Mouse (Mus musculus): Measurements from ENCODE around the gene Chmp3. TPM values are rescaled to one million over a fixed set of nuclear protein-coding genes. Genes with fewer than 3 reads are reported as not detected.

Gene Chmp3
- 32.8 and 34.9 TPM in 2 replicates for polyA plus RNA-seq (2015; fragmentation: Nextera tagmentation; extraction: Ambion mirVana)

GRCm38 (mm10) chr6:71543686-71544499, at the start of gene Chmp3:
Chmp3 (plus strand) TSS chr6:71543797.
- H3K27me3 ChIP-seq (ENCODE audit: insufficient read depth, low read length): no peaks in the 10 kb centered on the region
- 2% methylated on average over 55 of the region's 59 CpGs for WGBS (ENCODE audit: insufficient replicate concordance)
- no peaks in the 10 kb centered on the region for H3K9me3 ChIP-seq (ENCODE audit: low read length)
- peak within 1 kb of the TSS; percentile 97 for H3K27ac ChIP-seq (ENCODE audit: low read depth)
- DNase-seq (peak; percentile 97), ATAC-seq (peak; percentile 98)
- peak within 1 kb of the TSS; percentile 97 for H3K9ac ChIP-seq (replicated peaks)
- H3K4me2 ChIP-seq (ENCODE audit: low read depth, low read length): peak within 1 kb of the TSS; percentile 72
- H3K36me3 ChIP-seq (replicated peaks; ENCODE audit: insufficient read depth, low read length): no peaks in the 10 kb centered on the region
- H3K4me1 ChIP-seq (ENCODE audit: insufficient read depth): peaks cover 3% of the 10 kb centered on the region; the same call in 1 of the 2 replicates
- TF ChIP-seq EP300 (IDR thresholded peaks at IDR 0.05; ENCODE audit: low read depth): peak; percentile 37; the same call in 1 of the 2 replicates
- no peak for TF ChIP-seq CTCF (IDR thresholded peaks at IDR 0.05; ENCODE audit: low read depth)
- H3K4me3 ChIP-seq (ENCODE audit: low read depth, low read length): peak within 1 kb of the TSS; percentile 79

- peak overlapping the region; percentile 99 for H3K9ac ChIP-seq (replicated peaks)
- H3K27me3 ChIP-seq (ENCODE audit: insufficient read depth, low read length): no peaks in the 10 kb centered on the region
- ATAC-seq (peak; percentile 28), DNase-seq (peak; percentile 64)
- under 1% methylated on average over 37 of the region's 46 CpGs for WGBS (ENCODE audit: insufficient replicate concordance)
- peaks cover 10% of the 10 kb centered on the region for H3K4me1 ChIP-seq (ENCODE audit: insufficient read depth)
- H3K27ac ChIP-seq (ENCODE audit: low read depth): peak overlapping the region; percentile 100
- no peaks in the 10 kb centered on the region for H3K9me3 ChIP-seq (ENCODE audit: low read length)
- peaks cover 15% of the 10 kb centered on the region for H3K36me3 ChIP-seq (replicated peaks; ENCODE audit: insufficient read depth, low read length)
- TF ChIP-seq EP300 (IDR thresholded peaks at IDR 0.05; ENCODE audit: low read depth): no peak
- TF ChIP-seq CTCF (IDR thresholded peaks at IDR 0.05; ENCODE audit: low read depth): no peak
- H3K4me3 ChIP-seq (ENCODE audit: low read depth, low read length): peak overlapping the region; percentile 95
- H3K4me2 ChIP-seq (ENCODE audit: low read depth, low read length): peak overlapping the region; percentile 90
These were observed 49.1 kb upstream of the Chmp3 start for GRCm38 (mm10) chr6:71494341-71495020.

GRCm38 (mm10) chr6:71500575-71500974, 43.0 kb upstream of the Chmp3 start:
- Histone ChIP-seq H3K27me3 (ENCODE audit: insufficient read depth, low read length) (no peaks in the 10 kb centered on the region), H3K4me3 (ENCODE audit: low read depth, low read length) (no peak overlapping the region), H3K27ac (ENCODE audit: low read depth) (no peak overlapping the region), H3K4me2 (ENCODE audit: low read depth, low read length) (no peak overlapping the region), H3K36me3 (replicated peaks; ENCODE audit: insufficient read depth, low read length) (peaks cover 33% of the 10 kb centered on the region), H3K9ac (replicated peaks) (no peak overlapping the region), H3K4me1 (ENCODE audit: insufficient read depth) (peaks cover 13% of the 10 kb centered on the region), H3K9me3 (ENCODE audit: low read length) (no peaks in the 10 kb centered on the region)
- 81% methylated on average over 3 of the region's 3 CpGs for WGBS (ENCODE audit: insufficient replicate concordance)
- no peak for TF ChIP-seq EP300 (IDR thresholded peaks at IDR 0.05; ENCODE audit: low read depth)
- TF ChIP-seq CTCF (IDR thresholded peaks at IDR 0.05; ENCODE audit: low read depth): no peak
- no peak for DNase-seq
- ATAC-seq: no peak

GRCm38 (mm10) chr6:71503001-71503400, 40.6 kb upstream of the Chmp3 start:
- TF ChIP-seq CTCF (IDR thresholded peaks at IDR 0.05; ENCODE audit: low read depth) (no peak), EP300 (IDR thresholded peaks at IDR 0.05; ENCODE audit: low read depth) (no peak)

GRCm38 (mm10) chr6:71503670-71504069, 39.9 kb upstream of the Chmp3 start:
- Histone ChIP-seq H3K27ac (ENCODE audit: low read depth) (no peak overlapping the region), H3K9me3 (ENCODE audit: low read length) (no peaks in the 10 kb centered on the region), H3K4me3 (ENCODE audit: low read depth, low read length) (no peak overlapping the region), H3K4me2 (ENCODE audit: low read depth, low read length) (no peak overlapping the region), H3K27me3 (ENCODE audit: insufficient read depth, low read length) (no peaks in the 10 kb centered on the region), H3K9ac (replicated peaks) (no peak overlapping the region), H3K4me1 (ENCODE audit: insufficient read depth) (peaks cover 5% of the 10 kb centered on the region; the same call in 1 of the 2 replicates), H3K36me3 (replicated peaks; ENCODE audit: insufficient read depth, low read length) (peaks cover 29% of the 10 kb centered on the region)
- DNase-seq (no peak), ATAC-seq (no peak)
- TF ChIP-seq CTCF (IDR thresholded peaks at IDR 0.05; ENCODE audit: low read depth): no peak
- no peak for TF ChIP-seq EP300 (IDR thresholded peaks at IDR 0.05; ENCODE audit: low read depth)

More at GRCm38 (mm10) chr6:71503001-71503400, 40.6 kb upstream of the Chmp3 start:
- ATAC-seq (no peak), DNase-seq (no peak)
- peaks cover 29% of the 10 kb centered on the region for H3K36me3 ChIP-seq (replicated peaks; ENCODE audit: insufficient read depth, low read length)
- H3K4me3 ChIP-seq (ENCODE audit: low read depth, low read length): no peak overlapping the region
- no peaks in the 10 kb centered on the region for H3K27me3 ChIP-seq (ENCODE audit: insufficient read depth, low read length)
- peaks cover 5% of the 10 kb centered on the region for H3K4me1 ChIP-seq (ENCODE audit: insufficient read depth)
- no peak overlapping the region for H3K9ac ChIP-seq (replicated peaks)
- no peak overlapping the region for H3K4me2 ChIP-seq (ENCODE audit: low read depth, low read length)
- 55% methylated on average over 4 of the region's 4 CpGs for WGBS (ENCODE audit: insufficient replicate concordance)
- no peak overlapping the region for H3K27ac ChIP-seq (ENCODE audit: low read depth)
- no peaks in the 10 kb centered on the region for H3K9me3 ChIP-seq (ENCODE audit: low read length)

- peaks cover 5% of the 10 kb centered on the region; the same call in 1 of the 2 replicates for H3K4me1 ChIP-seq (ENCODE audit: insufficient read depth)
- H3K9ac ChIP-seq (replicated peaks): no peak overlapping the region
- H3K9me3 ChIP-seq (ENCODE audit: low read length): no peaks in the 10 kb centered on the region
- no peak for ATAC-seq
- DNase-seq: no peak
- H3K27me3 ChIP-seq (ENCODE audit: insufficient read depth, low read length): no peaks in the 10 kb centered on the region
- no peak overlapping the region for H3K4me2 ChIP-seq (ENCODE audit: low read depth, low read length)
- 74% methylated on average over 4 of the region's 4 CpGs for WGBS (ENCODE audit: insufficient replicate concordance)
- peaks cover 32% of the 10 kb centered on the region for H3K36me3 ChIP-seq (replicated peaks; ENCODE audit: insufficient read depth, low read length)
- H3K27ac ChIP-seq (ENCODE audit: low read depth): no peak overlapping the region
- no peak overlapping the region for H3K4me3 ChIP-seq (ENCODE audit: low read depth, low read length)
- no peak for TF ChIP-seq CTCF (IDR thresholded peaks at IDR 0.05; ENCODE audit: low read depth)
- no peak for TF ChIP-seq EP300 (IDR thresholded peaks at IDR 0.05; ENCODE audit: low read depth)
These were observed 39.5 kb upstream of the Chmp3 start for GRCm38 (mm10) chr6:71504091-71504490.
